Mouse (Mus musculus): Measurements from ENCODE around the gene Ep400.
A peak's percentile ranks its signal among the peaks of the same experiment; 100 is the strongest.

Ep400 gene

DNA sequence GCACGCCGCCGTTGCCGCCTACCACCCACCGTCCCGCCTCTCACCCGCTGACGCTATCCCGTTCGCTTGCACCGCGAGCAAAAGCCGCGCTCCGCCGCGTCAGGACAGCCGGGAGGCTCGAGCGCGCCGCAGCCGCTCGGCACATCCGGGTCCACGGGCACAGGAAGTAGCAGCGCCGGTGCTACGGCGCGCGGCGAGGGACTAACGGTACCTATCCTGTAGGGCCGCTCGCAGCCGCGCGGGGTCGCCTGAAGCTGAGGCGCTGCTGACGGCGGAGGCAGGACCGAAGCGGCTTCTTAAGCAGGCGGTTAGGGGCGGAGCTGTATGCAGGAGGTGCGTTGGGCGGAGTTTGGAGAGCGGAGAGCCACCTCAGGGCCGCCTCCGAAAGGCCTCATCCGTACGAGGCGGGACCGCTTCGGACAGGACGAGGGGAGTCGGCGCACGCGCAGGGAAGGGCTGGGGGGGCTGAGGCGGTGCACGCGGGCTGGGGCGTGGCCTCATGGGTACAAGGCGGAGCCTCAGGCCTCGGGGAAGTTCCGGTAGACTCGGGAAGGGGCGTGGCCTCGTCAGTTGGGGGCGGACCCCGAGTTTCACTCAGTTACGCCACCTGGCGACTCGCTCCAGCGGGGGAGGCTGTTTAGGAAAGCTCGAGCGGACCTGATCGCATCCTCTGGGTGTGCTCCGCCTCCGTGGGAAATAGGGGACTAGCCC is at the start of gene Ep400:
Gene Ep400, minus strand, starts transcription at position 270 of the 711 bp plus-strand sequence.
- DNase-seq (ENCODE audit: low spot score) = peak; percentile 100

DNA sequence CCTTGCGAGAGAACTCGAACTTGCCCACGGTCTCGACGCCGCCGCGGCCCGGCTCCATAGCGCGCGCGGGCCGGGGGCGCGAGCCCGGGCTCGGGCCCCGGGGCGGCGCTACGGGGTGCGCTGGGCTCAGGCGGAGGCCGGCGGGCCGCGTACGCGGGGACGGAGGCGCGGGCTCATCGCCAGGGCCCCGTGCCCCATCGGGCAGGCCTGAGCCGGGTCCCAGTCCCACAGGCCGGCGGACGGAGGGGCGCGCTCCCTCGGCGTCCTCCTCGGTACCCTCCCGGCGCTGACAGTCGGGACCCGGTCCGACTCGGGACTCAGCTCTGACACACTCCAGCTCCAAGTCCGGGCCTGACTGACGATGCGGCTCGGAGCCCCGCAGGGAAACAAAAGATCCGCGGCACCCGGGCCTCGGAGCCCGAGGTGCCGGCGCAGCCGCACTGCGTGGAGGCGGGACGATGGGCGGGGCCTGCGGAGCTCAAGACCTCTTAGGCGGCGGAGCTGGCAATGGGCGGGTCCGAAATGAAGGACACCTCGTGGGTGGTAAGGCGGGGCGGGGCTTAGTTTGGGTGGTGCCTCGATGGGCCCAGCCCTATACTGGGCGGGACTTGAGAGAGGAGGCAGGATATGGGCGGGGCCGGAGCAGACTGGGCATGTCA is 39.3 kb upstream of the Ep400 start, which contains the start of gene Ulk1:
Gene Ulk1, minus strand, starts transcription at position 431 of the 659 bp plus-strand sequence.
- peak; percentile 99 for DNase-seq (ENCODE audit: low spot score)

DNA sequence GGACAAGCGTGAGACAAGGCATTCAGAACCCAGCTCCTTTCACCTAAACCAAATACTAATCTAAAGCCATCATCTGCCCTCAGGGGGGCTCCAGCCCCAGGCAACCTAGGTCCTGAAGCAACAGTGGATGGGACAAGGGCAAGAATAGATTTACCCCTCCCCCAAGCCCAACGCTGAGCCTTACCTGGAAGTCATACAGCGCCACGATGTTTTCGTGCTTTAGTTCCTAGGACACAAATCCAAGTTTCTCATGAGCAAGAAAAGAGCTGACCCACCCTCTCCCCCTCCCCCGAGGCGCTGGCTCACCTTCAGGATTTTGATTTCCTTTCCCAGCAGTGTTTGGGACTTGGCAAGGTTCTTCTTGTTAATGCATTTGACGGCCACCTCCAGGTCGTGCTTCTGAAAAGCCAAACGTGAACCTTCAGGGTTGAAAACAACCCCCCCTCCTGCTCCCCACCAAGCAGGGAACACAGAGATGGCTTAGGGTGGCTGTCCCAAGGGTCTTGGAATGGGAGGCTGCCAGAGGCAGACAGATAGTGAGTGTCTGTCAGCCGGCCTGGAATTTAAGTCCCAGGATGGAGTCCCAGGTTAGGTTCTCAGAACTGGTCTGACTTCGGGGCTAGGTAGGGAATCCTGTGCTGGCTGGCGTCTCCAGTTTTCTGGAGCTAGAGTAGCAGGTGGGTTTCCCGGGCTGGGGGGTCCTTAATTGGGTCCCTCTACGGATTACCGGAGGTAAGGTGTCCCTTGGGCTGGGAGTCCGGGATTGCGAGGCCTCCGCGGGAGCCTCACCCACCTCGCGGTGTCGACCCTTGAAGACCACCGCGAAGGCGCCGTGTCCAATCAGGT is 38.5 kb upstream of the Ep400 start:
- DNase-seq (ENCODE audit: low spot score) = no peak

- peak; percentile 74 for DNase-seq (ENCODE audit: low spot score)
These were observed 37.6 kb upstream of the Ep400 start for GRCm38 (mm10) chr5:110808061-110808631.

DNA sequence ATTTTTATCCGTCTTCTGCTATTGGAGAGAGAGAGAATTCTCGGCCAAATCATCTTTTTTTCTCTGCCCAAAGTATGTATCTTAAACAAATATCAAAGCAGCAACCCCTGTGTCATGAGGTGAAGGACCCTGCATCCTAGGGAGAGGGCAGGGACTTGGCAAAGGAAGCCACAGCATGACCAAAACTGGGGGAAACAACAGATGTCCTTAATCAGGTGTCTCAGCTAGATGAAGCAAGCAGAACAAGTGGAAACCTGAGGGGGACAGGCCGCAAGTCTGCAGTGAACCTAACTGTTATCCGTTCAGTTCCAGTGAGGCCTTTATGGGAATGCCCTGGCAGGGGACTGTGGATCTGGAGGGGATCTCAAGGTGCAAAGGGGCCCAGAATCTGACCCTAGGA is 36.9 kb upstream of the Ep400 start:
- DNase-seq (ENCODE audit: low spot score) = no peak

DNA sequence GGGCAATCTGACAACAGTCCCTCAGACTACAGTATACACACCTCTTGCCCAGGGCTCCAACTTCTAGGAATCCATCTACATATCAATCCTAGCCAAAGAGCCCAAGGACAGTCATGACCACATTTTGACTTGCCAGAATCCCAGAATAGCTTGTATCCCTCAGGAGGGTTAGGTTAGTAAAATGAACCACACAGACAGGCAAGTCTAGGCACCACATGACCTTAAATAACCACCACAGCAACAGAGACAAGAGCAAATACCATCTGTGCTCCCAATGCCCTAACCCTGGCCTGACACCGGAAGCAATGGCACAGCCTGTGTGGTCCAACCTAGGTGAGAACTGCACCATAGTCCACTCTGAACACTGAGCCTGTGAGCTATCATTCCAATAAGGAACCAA is 36.2 kb upstream of the Ep400 start:
- no peak for DNase-seq (ENCODE audit: low spot score)

DNA sequence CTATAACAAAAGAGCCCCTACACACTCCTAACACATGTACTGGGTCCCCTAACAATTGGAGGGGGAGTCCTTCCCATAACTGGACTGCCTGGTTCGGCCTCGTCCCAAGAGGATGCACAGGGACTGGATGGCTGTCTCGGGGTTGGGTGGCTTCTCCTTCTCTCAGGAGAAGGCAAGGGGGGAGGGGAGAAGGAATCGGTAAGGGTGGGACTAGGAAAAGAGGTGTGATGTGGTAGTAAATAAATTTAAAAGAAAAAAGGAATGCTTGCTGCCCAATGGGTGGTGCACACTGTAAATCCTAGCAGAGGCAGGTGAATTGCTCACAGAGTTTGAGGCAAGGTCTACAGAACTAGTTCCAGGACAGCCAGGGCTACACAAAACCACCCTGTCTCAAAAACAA is 35.6 kb upstream of the Ep400 start:
- DNase-seq (ENCODE audit: low spot score) = no peak

GRCm38 (mm10) chr5:110804012-110804743 is 33.7 kb upstream of the Ep400 start:
- no peak for DNase-seq (ENCODE audit: low spot score)

DNA sequence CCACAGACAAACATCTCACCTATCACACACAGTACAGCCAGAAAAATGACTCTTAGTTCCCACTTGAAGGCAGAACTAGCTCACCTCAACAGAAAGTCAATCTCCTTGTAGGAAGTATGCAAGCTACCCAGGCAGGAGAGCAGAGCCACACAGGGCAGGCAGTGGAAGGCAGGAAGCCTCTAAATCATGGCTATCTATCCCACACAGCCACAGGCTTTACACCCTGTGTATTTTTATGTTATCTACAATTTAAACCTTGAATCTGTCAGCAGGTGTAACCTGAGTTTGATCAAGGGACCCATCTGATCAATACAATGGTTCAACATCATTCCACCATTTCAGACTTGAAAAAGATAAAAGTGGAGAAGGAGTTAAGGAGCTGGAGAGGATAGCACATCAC is 32.3 kb upstream of the Ep400 start:
- DNase-seq (ENCODE audit: low spot score) = no peak

DNA sequence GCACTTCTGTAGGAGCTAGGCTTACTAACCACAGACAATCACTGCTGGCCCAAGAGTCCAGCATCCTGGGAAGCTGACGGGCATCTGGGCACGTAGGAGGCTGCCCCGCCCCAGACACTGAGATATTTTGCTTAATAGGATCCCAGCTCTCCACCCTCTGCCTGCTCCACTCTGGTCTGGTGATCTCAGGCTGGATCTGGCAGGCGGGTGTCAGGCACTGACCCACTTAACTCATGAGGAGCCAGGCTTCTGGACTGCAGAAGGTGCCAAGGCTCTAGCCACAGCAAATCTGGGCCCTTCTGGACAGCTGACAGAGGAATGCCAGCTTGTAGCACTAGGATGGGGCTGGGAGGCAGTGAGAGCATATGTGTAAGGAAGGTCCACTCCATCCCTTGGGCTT is 31.7 kb upstream of the Ep400 start:
- no peak for DNase-seq (ENCODE audit: low spot score)

GRCm38 (mm10) chr5:110801036-110801624 is 30.6 kb upstream of the Ep400 start:
- DNase-seq (ENCODE audit: low spot score) = no peak

- DNase-seq (ENCODE audit: low spot score) = peak; percentile 64
These were observed 27.2 kb upstream of the Ep400 start for GRCm38 (mm10) chr5:110797696-110798095.

GRCm38 (mm10) chr5:110794363-110794762 is 23.8 kb upstream of the Ep400 start:
- DNase-seq (ENCODE audit: low spot score) = no peak

GRCm38 (mm10) chr5:110788684-110789083 is 18.2 kb upstream of the Ep400 start:
- no peak for DNase-seq (ENCODE audit: low spot score)

DNA sequence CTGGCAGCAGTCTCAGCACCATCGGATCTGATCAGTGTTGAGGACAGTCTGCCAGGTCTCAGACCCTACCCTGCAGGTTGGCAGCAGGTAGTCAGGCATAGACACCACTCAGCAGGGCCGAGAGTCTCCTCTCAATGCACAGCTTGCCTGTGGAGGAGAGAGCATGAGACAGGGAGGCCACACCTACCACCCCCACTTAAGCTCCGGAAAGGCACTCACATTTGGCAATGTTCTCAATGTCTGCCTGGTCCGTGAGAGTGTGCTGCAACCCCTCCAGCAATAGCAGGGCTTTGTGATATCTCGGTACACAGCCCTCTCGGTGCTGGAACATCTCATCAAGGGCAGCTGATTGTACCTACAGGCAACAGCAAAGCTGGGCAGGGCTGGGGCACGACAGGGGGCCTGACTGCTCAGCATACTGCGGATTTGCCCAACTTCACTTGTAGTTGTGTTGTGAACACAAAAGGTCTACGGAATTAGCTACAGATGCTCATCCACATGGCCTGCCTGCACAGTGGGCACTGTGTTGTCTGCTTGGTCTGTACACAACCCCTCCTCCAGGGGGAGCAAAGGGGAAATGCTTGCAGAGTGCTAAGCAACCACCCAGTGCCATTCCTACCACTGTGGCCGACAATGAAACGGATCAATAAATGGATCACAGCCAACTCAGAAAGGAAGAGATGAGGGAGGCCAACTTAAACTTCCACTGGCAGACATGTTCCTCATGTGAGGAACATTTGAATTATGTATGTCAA is 15.7 kb upstream of the Ep400 start:
- no peak for DNase-seq (ENCODE audit: low spot score)

GRCm38 (mm10) chr5:110783150-110783549 is 12.6 kb upstream of the Ep400 start:
- no peak for DNase-seq (ENCODE audit: low spot score)

- DNase-seq (ENCODE audit: low spot score) = no peak
These were observed 11.2 kb upstream of the Ep400 start for GRCm38 (mm10) chr5:110781529-110782238.

- DNase-seq (ENCODE audit: low spot score) = no peak
These were observed 10.4 kb upstream of the Ep400 start for GRCm38 (mm10) chr5:110780761-110781528.

Data from ovary, adult 18-20 months (tissue).